Mouse (Mus musculus) kidney, adult 2 months (tissue): ENCODE measurements around the gene Zbtb20. TPM values are rescaled to one million over a fixed set of nuclear protein-coding genes. Genes with fewer than 3 reads are reported as not detected.

Experiments used
- DNase-seq: peaks from one replicate; pipeline ENCODE4 v3.0.0; 2021
- H3K27ac ChIP-seq: fragments of 200-500 bp; 2 replicates; pipeline ENCODE4 v1.5.1; 2012; ENCODE audit warnings: low read depth, low read length, control low read depth, inconsistent platforms; ENCODE audit not compliant: insufficient read depth
- H3K27me3 ChIP-seq: fragments of 200-500 bp; replicated peaks from 2 replicates; pipeline ENCODE4 v1.6.1; 2012; ENCODE audit warnings: mild to moderate bottlenecking, moderate library complexity, low read length, inconsistent platforms; ENCODE audit not compliant: control insufficient read depth, insufficient read depth
- H3K36me3 ChIP-seq: fragments of 200-500 bp; 2 replicates; pipeline ENCODE4 v1.6.1; 2012; ENCODE audit warnings: mild to moderate bottlenecking, moderate library complexity, low read length, inconsistent platforms; ENCODE audit not compliant: control insufficient read depth, insufficient read depth
- H3K4me1 ChIP-seq: fragments of 200-500 bp; 2 replicates; pipeline ENCODE4 v1.6.1; 2011; ENCODE audit warnings: low read length; ENCODE audit not compliant: control insufficient read depth, insufficient read depth
- H3K4me3 ChIP-seq: fragments of 200-500 bp; 2 replicates; pipeline ENCODE4 v1.5.1; 2011; ENCODE audit warnings: mild to moderate bottlenecking, low read depth, low read length, control low read depth; ENCODE audit not compliant: insufficient read depth
- CTCF ChIP-seq: fragments of 200-500 bp; conservative IDR thresholded peaks from 2 replicates; pipeline ENCODE4 v1.5.1; 2011; ENCODE audit warnings: low read depth, mild to moderate bottlenecking, control low read depth, low read length, moderate library complexity, mixed read lengths; ENCODE audit not compliant: insufficient read depth, insufficient read length
- POLR2A ChIP-seq: fragments of 200-500 bp; IDR thresholded peaks from one replicate; pipeline ENCODE4 v1.6.1; 2011; ENCODE audit warnings: low read depth, low read length, control low read depth
- WGBS: fragments of 180-500 bp; shearing (Covaris S2); methylation state at CpG from one replicate; pipeline ENCODE4 v1.1.7; 2018; 5-methylcytosine and 5-hydroxymethylcytosine counted together
- polyA plus RNA-seq: library from polyadenylated mRNA; depleted of rRNA; stranded (reverse); fragments of >200 nt; gene quantifications from 2 replicates; pipeline ENCODE4 v1.2.3, GENCODE M21; 2012

The Zbtb20 gene
- polyA plus RNA-seq, 1 experiment: 25.1 TPM

DNA sequence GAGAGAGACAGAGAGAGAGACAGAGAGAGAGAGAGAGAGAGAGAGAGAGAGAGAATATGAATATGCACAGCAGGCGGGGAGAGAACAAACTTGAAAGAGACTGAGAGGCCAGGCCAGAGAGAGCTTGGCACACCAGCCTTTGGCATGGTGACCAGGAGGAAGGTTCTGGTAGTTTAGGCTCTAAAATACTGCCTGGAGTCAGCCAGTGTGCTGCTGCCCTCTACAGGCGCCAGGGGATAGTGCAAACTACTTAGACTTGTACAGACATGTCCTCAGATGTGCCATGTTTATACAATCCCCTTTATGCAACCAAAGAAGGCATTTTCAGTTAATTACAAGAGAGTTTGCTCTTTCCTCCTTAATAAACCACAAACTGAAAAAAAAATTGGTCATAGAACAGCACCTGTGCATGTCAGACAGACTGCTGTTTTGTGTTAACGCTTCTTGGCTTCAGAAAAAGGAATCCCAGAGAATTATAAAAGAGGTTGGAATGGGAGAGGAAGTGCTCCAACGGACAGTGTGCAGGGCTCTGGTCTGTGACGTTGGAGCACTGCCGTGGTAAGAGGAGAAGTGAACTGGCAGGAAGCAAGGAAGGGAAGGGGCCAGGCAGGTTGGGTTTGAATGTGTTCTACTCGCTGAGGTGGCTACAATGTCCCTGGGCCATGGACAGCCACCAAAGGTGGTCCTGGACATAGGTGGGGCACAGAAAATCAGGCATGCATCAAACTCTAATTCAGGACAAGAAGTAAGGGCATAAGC, 698.5 kb downstream of the Zbtb20 start:
- TF ChIP-seq POLR2A (no peak), CTCF (peak; percentile 90)
- H3K27me3 ChIP-seq: no peaks in the 10 kb centered on the region
- 26% methylated on average over 7 of the region's 7 CpGs for WGBS
- peaks cover 1% of the 10 kb centered on the region; the same call in 1 of the 2 replicates for H3K36me3 ChIP-seq
- DNase-seq: peak; percentile 95
- H3K4me1 ChIP-seq: peaks cover 14% of the 10 kb centered on the region; the same call in 1 of the 2 replicates
- peak overlapping the region; percentile 70 for H3K27ac ChIP-seq
- no peak overlapping the region for H3K4me3 ChIP-seq

DNA sequence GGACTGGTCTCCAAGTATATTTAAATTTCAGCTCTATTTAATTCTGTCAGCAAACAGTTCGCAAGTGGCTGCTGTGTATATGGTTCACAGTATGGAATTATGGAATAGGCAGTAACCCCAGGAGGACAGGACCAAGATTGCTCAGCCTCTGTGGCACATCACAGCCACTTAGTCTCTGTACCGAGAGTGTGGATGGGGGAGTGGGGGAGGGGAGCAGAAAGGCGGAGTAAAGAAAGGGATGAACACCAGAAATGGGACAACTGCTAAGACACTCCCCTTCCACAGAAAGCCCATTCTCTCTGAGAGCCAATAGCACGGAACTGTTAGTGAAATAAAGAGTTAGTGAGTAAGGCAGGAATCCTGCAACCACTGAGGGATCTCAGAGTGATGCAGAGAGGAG, 699.4 kb downstream of the Zbtb20 start:
- Histone ChIP-seq H3K27ac (no peak overlapping the region), H3K36me3 (peaks cover 2% of the 10 kb centered on the region; the same call in 1 of the 2 replicates), H3K27me3 (no peaks in the 10 kb centered on the region), H3K4me3 (no peak overlapping the region), H3K4me1 (peaks cover 17% of the 10 kb centered on the region; the same call in 1 of the 2 replicates)
- DNase-seq: no peak
- WGBS: 83% methylated on average over 4 of the region's 4 CpGs
- no peak for TF ChIP-seq POLR2A
- TF ChIP-seq CTCF: no peak

DNA sequence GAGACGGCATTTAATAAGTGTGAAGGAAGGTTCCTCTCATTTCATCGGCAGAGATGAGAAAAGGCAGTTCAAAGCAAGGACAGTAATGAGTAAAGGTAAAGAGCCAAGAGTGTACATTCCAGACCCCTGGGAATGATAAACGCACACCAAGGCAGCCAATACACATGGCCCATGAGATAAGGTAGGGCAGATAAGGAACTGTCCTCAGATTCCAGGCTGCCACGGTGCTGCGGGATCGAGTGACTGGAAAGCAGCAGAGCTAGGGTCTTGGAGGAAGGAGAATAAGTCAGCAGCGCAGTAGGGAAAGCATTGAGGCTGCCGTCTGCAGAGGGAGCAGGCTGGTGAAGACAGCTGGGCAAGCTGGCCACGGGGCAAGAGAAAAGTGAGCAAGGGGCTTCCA, 699.8 kb downstream of the Zbtb20 start:
- no peak for DNase-seq
- 81% methylated on average over 9 of the region's 9 CpGs for WGBS
- no peak overlapping the region for H3K27ac ChIP-seq
- peaks cover 17% of the 10 kb centered on the region; the same call in 1 of the 2 replicates for H3K4me1 ChIP-seq
- TF ChIP-seq CTCF (no peak), POLR2A (no peak)
- H3K36me3 ChIP-seq: peaks cover 3% of the 10 kb centered on the region; the same call in 1 of the 2 replicates
- H3K4me3 ChIP-seq: no peak overlapping the region
- no peaks in the 10 kb centered on the region for H3K27me3 ChIP-seq

DNA sequence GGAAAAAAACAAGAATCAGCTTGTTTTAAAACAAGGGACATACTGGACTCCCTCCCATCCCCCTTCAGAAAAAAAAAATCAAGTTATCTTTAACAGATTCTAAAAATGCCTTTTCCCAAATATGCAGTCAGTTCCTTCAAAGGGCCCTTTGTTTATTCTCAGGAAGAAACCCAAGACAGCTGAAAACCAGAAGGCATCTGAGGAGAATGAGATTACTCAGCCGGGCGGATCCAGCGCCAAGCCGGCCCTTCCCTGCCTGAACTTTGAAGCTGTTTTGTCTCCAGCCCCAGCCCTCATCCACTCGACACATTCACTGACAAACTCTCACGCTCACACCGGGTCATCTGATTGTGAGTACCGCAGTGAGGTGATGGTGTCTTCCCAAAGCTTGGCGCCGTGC, 701.7 kb downstream of the Zbtb20 start:
- H3K27me3 ChIP-seq: no peaks in the 10 kb centered on the region
- WGBS: 28% methylated on average over 10 of the region's 10 CpGs
- H3K4me1 ChIP-seq: peaks cover 25% of the 10 kb centered on the region; the same call in 1 of the 2 replicates
- peaks cover 3% of the 10 kb centered on the region; the same call in 1 of the 2 replicates for H3K36me3 ChIP-seq
- DNase-seq: peak; percentile 73
- no peak overlapping the region for H3K4me3 ChIP-seq
- peak overlapping the region; percentile 66; the same call in 1 of the 2 replicates for H3K27ac ChIP-seq
- TF ChIP-seq CTCF: no peak
- no peak for TF ChIP-seq POLR2A

DNA sequence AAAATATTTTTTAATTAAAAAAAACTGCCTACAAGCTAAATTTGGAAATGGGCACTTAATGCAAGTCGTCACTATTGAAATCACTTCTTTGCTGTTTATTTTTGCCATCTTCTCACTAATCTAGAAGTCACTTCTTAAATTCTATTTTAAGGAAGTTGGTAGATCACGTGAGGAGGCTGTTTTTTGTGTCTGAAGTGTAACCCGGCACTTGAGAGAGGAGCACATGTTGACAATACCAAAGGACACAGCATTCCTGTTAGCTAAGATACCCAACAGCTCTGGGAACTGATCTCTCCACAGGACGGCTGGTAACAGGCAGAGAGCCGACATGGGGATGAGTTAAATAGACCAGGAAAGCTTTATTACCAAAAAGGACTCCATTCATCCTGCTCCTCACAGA, 702.7 kb downstream of the Zbtb20 start:
- DNase-seq: no peak
- H3K36me3 ChIP-seq: peaks cover 4% of the 10 kb centered on the region; the same call in 1 of the 2 replicates
- TF ChIP-seq CTCF (no peak), POLR2A (no peak)
- peaks cover 18% of the 10 kb centered on the region; the same call in 1 of the 2 replicates for H3K4me1 ChIP-seq
- H3K4me3 ChIP-seq: no peak overlapping the region
- H3K27me3 ChIP-seq: no peaks in the 10 kb centered on the region
- 61% methylated on average over 5 of the region's 5 CpGs for WGBS
- H3K27ac ChIP-seq: no peak overlapping the region

DNA sequence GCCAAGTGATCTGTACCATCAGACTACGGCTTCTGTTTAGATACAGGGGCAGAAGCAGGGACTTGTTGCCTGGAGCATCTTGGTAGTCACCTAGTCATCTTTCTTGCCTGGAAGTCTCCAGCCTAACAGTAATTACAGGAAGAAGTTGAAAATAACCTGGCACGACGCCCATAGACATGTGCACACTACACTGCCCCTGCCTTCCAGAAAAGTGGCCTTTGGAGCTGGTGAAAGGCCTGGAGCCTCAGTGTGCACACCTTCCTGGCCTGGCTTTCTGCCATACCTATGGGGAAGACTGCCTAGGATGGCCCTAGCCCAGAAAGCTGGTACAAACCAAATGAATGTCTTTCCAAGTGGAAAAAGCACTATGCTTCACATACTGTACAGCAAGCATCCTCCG, 703.4 kb downstream of the Zbtb20 start:
- H3K4me1 ChIP-seq: peaks cover 16% of the 10 kb centered on the region; the same call in 1 of the 2 replicates
- H3K27ac ChIP-seq: no peak overlapping the region
- peaks cover 4% of the 10 kb centered on the region; the same call in 1 of the 2 replicates for H3K36me3 ChIP-seq
- TF ChIP-seq CTCF: no peak
- TF ChIP-seq POLR2A: no peak
- H3K27me3 ChIP-seq: no peaks in the 10 kb centered on the region
- peak; percentile 95 for DNase-seq
- no peak overlapping the region for H3K4me3 ChIP-seq
- 47% methylated on average over 4 of the region's 4 CpGs for WGBS

DNA sequence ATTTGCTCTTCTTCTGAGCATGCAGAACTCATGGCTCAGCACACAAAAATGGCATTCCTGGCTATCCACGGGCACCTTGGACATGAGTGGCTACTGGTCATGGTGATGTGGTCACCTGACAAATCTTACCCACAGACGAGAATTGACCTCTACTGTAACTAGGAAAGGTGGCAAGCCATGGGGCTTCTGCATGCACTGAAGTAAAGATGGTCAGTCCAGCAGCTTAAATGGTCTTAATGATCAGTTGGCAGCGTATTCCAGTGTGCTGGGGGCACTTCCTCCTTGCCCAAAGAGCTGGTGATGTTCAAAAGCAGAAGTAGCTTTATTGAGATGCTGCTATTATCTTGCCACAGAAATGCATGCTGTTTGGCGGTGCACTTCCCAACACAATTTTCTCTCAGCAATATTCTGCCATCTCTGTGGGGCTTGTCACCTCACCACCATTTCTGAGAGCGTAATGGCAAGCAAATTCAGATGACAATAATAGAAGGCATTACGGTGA, 704.7 kb downstream of the Zbtb20 start:
- WGBS: 86% methylated on average over 6 of the region's 6 CpGs
- Histone ChIP-seq H3K27ac (no peak overlapping the region), H3K36me3 (peaks cover 4% of the 10 kb centered on the region; the same call in 1 of the 2 replicates), H3K27me3 (no peaks in the 10 kb centered on the region), H3K4me1 (peaks cover 14% of the 10 kb centered on the region; the same call in 1 of the 2 replicates), H3K4me3 (no peak overlapping the region)
- TF ChIP-seq CTCF: no peak
- no peak for TF ChIP-seq POLR2A
- no peak for DNase-seq
